Comparison of ENCODE assay signal across 31 mouse cellular contexts in genomic region chr5:67063596-67063995, GRCm38 (mm10). TPM values are rescaled to one million over a fixed set of nuclear protein-coding genes. Genes with fewer than 3 reads are reported as not detected.
DNase-seq lines count a peak whose midpoint lies in the region; ATAC-seq and TF ChIP-seq lines count a peak whose summit lies in the region.
"Had no signal": no experiment of that assay in that cellular context is flagged by ENCODE, and none has a peak within 500 bp of the region (broad histone marks: within the 10 kb centered on the region; RNA-seq: fewer than 3 reads in every experiment).

No protein-coding gene starts in this region.

- H3K27me3 ChIP-seq in heart, embryonic 13.5 days (replicated peaks), result no peaks in the 10 kb centered on the region
- no peaks in the 10 kb centered on the region for H3K27me3 ChIP-seq in testis, adult 2 months (ENCODE audit: control insufficient read depth, insufficient read depth, low read length)
- H3K27me3 ChIP-seq in limb, embryonic 10.5 days (ENCODE audit: low read depth, poor library complexity, severe bottlenecking), result no peaks in the 10 kb centered on the region
- H3K27me3 ChIP-seq: forebrain, embryonic 13.5 days; heart, embryonic 12.5 days; hindbrain, embryonic 12.5 days; intestine, embryonic 15.5 days had no signal

- H3K4me2 ChIP-seq in heart, embryonic 13.5 days, result 0 out of 2 replicates have a peak overlapping the region, but pooled peaks have one; percentile 4
- H3K4me2 ChIP-seq: forebrain, embryonic 13.5 days; heart, embryonic 12.5 days; hindbrain, embryonic 12.5 days; intestine, embryonic 15.5 days had no signal

- WGBS in heart, embryonic 13.5 days, result 59% methylated on average over 9 of the region's 9 CpGs
- WGBS in limb, embryonic 10.5 days, result 84% methylated on average over 9 of the region's 9 CpGs

- H3K9me3 ChIP-seq in heart, embryonic 13.5 days, result no peaks in the 10 kb centered on the region
- no peaks in the 10 kb centered on the region for H3K9me3 ChIP-seq in limb, embryonic 10.5 days (replicated peaks)
- H3K9me3 ChIP-seq: forebrain, embryonic 10.5 days; forebrain, embryonic 13.5 days; heart, embryonic 12.5 days; hindbrain, embryonic 12.5 days; intestine, embryonic 15.5 days had no signal

- no peak for TF ChIP-seq POLR2A in testis, adult 2 months (IDR thresholded peaks at IDR 0.05; ENCODE audit: control insufficient read depth, low read depth, low read length)

- 0 out of 2 replicates have a peak, but pooled peaks cover 3% of the 10 kb centered on the region for H3K4me1 ChIP-seq in heart, embryonic 13.5 days
- H3K4me1 ChIP-seq in testis, adult 2 months (ENCODE audit: control insufficient read depth, insufficient read depth, low read length), result no peaks in the 10 kb centered on the region
- no peaks in the 10 kb centered on the region for H3K4me1 ChIP-seq in limb, embryonic 10.5 days
- H3K4me1 ChIP-seq: forebrain, embryonic 10.5 days; forebrain, embryonic 13.5 days; heart, embryonic 12.5 days; intestine, embryonic 15.5 days had no signal

- H3K27ac ChIP-seq in heart, embryonic 13.5 days (replicated peaks), result no peak overlapping the region
- H3K27ac ChIP-seq in testis, adult 2 months (ENCODE audit: control insufficient read depth, insufficient read depth, low read depth, low read length), result no peak overlapping the region
- no peak overlapping the region for H3K27ac ChIP-seq in limb, embryonic 10.5 days
- H3K27ac ChIP-seq: forebrain, embryonic 10.5 days; forebrain, embryonic 13.5 days; heart, adult 2 months; hindbrain, embryonic 12.5 days; intestine, embryonic 15.5 days had no signal

- no peak for TF ChIP-seq CTCF in testis, adult 2 months (IDR thresholded peaks at IDR 0.05; ENCODE audit: control insufficient read depth, insufficient read depth, insufficient replicate concordance, low read depth, low read length)

- H3K36me3 ChIP-seq in heart, embryonic 13.5 days, result no peaks in the 10 kb centered on the region
- no peaks in the 10 kb centered on the region for H3K36me3 ChIP-seq in testis, adult 2 months (ENCODE audit: control insufficient read depth, insufficient read depth, low read length)
- no peaks in the 10 kb centered on the region for H3K36me3 ChIP-seq in limb, embryonic 10.5 days
- H3K36me3 ChIP-seq: forebrain, embryonic 10.5 days; heart, embryonic 12.5 days; hindbrain, embryonic 12.5 days; intestine, embryonic 15.5 days had no signal

- no peak for ATAC-seq in heart, embryonic 13.5 days (ENCODE audit: extremely low read depth, insufficient number of reproducible peaks, low FRiP score, low TSS enrichment)
- ATAC-seq in granulocyte monocyte progenitor cell, adult 5-6 weeks (replicated peaks; ENCODE audit: poor library complexity, severe bottlenecking), result peak; percentile 63
- ATAC-seq: activated CD4-positive, CD25-positive, alpha-beta regulatory T cell, adult 4 months; CD4-positive, CD25-positive, alpha-beta regulatory T cell, adult 4 months; forebrain, embryonic 13.5 days; forebrain, embryonic 16.5 days; hindbrain, embryonic 16.5 days; intestine, embryonic 15.5 days had no signal

- no peak for DNase-seq in heart, adult 9 months (ENCODE audit: low spot score in 2 of 2)
- DNase-seq in testis, postnatal 14 days (ENCODE audit: low spot score), result no peak
- no peak for DNase-seq in limb, embryonic 10.5 days (ENCODE audit: low spot score)
- DNase-seq in thymus, postnatal 4 days, result no peak
- DNase-seq: adrenal gland, adult 8-10 months; adrenal gland, postnatal 25 days; cerebellum, adult 11-12 months; cerebellum, adult 8-10 months; cerebellum, postnatal 10 days; cerebellum, postnatal 36 days; gastrocnemius, postnatal 10 days; gastrocnemius, postnatal 36 days; heart, adult 2 months had no signal

- H3K4me3 ChIP-seq in heart, embryonic 13.5 days, result no peak overlapping the region
- H3K4me3 ChIP-seq in testis, adult 2 months (ENCODE audit: control insufficient read depth, low read depth, low read length), result peak overlapping the region; percentile 27
- H3K4me3 ChIP-seq in limb, embryonic 10.5 days, result no peak overlapping the region
- H3K4me3 ChIP-seq: forebrain, embryonic 10.5 days; forebrain, embryonic 13.5 days; heart, adult 2 months; heart, embryonic 12.5 days; hindbrain, embryonic 12.5 days; intestine, embryonic 15.5 days had no signal

- H3K9ac ChIP-seq in heart, embryonic 13.5 days, result no peak overlapping the region
- H3K9ac ChIP-seq: forebrain, embryonic 13.5 days; heart, embryonic 12.5 days; hindbrain, embryonic 12.5 days; intestine, embryonic 15.5 days had no signal

RNA-seq across cellular contexts. Expression of gene Phox2b, which starts 35.5 kb away (rescaled TPM):
- polyA plus RNA-seq in heart, embryonic 13.5 days (2015; fragmentation: Nextera tagmentation; extraction: Ambion mirVana), result 0.33 and 0.44 TPM in 2 replicates
- not detected in 2 replicates for polyA plus RNA-seq in testis, adult 2 months (2012; rRNA removed)
- total RNA-seq in granulocyte monocyte progenitor cell, adult 5-6 weeks (2014; fragmentation: Nextera tagmentation), result not detected in 2 replicates
- not detected in 2 replicates for total RNA-seq in granulocyte monocyte progenitor cell, adult 5-6 weeks (2017)
- 0.08 and 0.11 TPM in 2 replicates for polyA plus RNA-seq in limb, embryonic 10.5 days (2016; fragmentation: Nextera tagmentation; extraction: Ambion mirVana)
- total RNA-seq: gastrocnemius, adult 18-20 months; gastrocnemius, postnatal 10 days; gastrocnemius, postnatal 36 days; heart, adult 2 months; heart, postnatal 25 days; hematopoietic stem cell, adult 5-6 weeks; MEL had no signal
- polyA plus RNA-seq: C2C12; forebrain, embryonic 13.5 days; forebrain, embryonic 16.5 days; heart, embryonic 12.5 days; heart, postnatal 0 days had no signal
